Mouse (Mus musculus) kidney, adult 2 months (tissue): ENCODE measurements at regions not wholly inside any gene's neighbourhood (a gene's known extent, or its start where the extent isn't known, plus 50 kb on each side); places are given as distances from the start of the nearest gene placed in this dataset.

Source experiments
- CTCF ChIP-seq: fragments of 200-500 bp; conservative IDR thresholded peaks from 2 replicates; pipeline ENCODE4 v1.5.1; 2011; ENCODE audit warnings: low read depth, mild to moderate bottlenecking, control low read depth, low read length, moderate library complexity, mixed read lengths; ENCODE audit not compliant: insufficient read depth, insufficient read length
- POLR2A ChIP-seq: fragments of 200-500 bp; IDR thresholded peaks from one replicate; pipeline ENCODE4 v1.6.1; 2011; ENCODE audit warnings: low read depth, low read length, control low read depth

GRCm38 (mm10) chr3:38250552-38250951, 234.1 kb downstream of the Ankrd50 start:
- TF ChIP-seq CTCF: no peak
- TF ChIP-seq POLR2A: no peak
